Mouse (Mus musculus) brain, embryonic 14.5 days (tissue): ENCODE measurements at regions not wholly inside any gene's neighbourhood (a gene's known extent, or its start where the extent isn't known, plus 50 kb on each side); places are given as distances from the start of the nearest gene placed in this dataset.

Experiments used
- CTCF ChIP-seq: fragments of 200-500 bp; IDR thresholded peaks from 2 replicates; pipeline ENCODE4 v1.5.1; 2012; ENCODE audit warnings: inconsistent platforms, mild to moderate bottlenecking, moderate library complexity, borderline replicate concordance; ENCODE audit not compliant: insufficient read depth, insufficient read length; ENCODE audit errors: extremely low read depth
- POLR2A ChIP-seq: fragments of 200-500 bp; IDR thresholded peaks from 2 replicates; pipeline ENCODE4 v1.6.1; 2012; ENCODE audit warnings: mild to moderate bottlenecking, inconsistent platforms, borderline replicate concordance; ENCODE audit not compliant: poor library complexity, insufficient read depth, insufficient read length, severe bottlenecking; ENCODE audit errors: extremely low read depth

GRCm38 (mm10) chr13:116575958-116576335, 266.5 kb upstream of the Isl1 start:
- TF ChIP-seq POLR2A (no peak), CTCF (no peak)
